Mouse (Mus musculus) WW6 (cell line): ENCODE data around the gene Il22ra1.

Source experiments
- DNase-seq: peaks from one replicate; pipeline ENCODE4 v3.0.0-alpha.2; 2013; ENCODE audit warnings: low read depth, low spot score

The Il22ra1 gene

GRCm38 (mm10) chr4:135733901-135734300 is 5.9 kb downstream of the Il22ra1 start:
- DNase-seq = no peak

- DNase-seq = no peak
These were observed 8.9 kb downstream of the Il22ra1 start for GRCm38 (mm10) chr4:135736903-135737302.

- DNase-seq = no peak
These were observed 10.3 kb downstream of the Il22ra1 start for GRCm38 (mm10) chr4:135738237-135738636.

- DNase-seq = no peak
These were observed 11.2 kb downstream of the Il22ra1 start for GRCm38 (mm10) chr4:135739148-135739547.

GRCm38 (mm10) chr4:135739672-135740071 is 11.7 kb downstream of the Il22ra1 start:
- no peak for DNase-seq

GRCm38 (mm10) chr4:135743520-135743919 is 15.5 kb downstream of the Il22ra1 start:
- DNase-seq = no peak

- no peak for DNase-seq
These were observed 16.9 kb downstream of the Il22ra1 start for GRCm38 (mm10) chr4:135744726-135745448.

- DNase-seq = no peak
These were observed 17.6 kb downstream of the Il22ra1 start for GRCm38 (mm10) chr4:135745613-135746012.

GRCm38 (mm10) chr4:135750896-135751295 is 22.9 kb downstream of the Il22ra1 start:
- DNase-seq = no peak

- no peak for DNase-seq
These were observed 24.3 kb downstream of the Il22ra1 start for GRCm38 (mm10) chr4:135752106-135752778.

GRCm38 (mm10) chr4:135752779-135753164 is 24.8 kb downstream of the Il22ra1 start:
- DNase-seq = no peak

GRCm38 (mm10) chr4:135758331-135758730 is 30.4 kb downstream of the Il22ra1 start:
- DNase-seq = peak; percentile 28

- DNase-seq = no peak
These were observed 30.9 kb downstream of the Il22ra1 start for GRCm38 (mm10) chr4:135758825-135759224.

- no peak for DNase-seq
These were observed 31.5 kb downstream of the Il22ra1 start, which contains the start of gene Myom3 for GRCm38 (mm10) chr4:135759356-135759976. Gene Myom3 (plus strand): TSS chr4:135759715.

- no peak for DNase-seq
These were observed 33.1 kb downstream of the Il22ra1 start for GRCm38 (mm10) chr4:135761048-135761447.

GRCm38 (mm10) chr4:135761569-135761968 is 33.6 kb downstream of the Il22ra1 start:
- DNase-seq = no peak

- DNase-seq = peak; percentile 65
These were observed 34.4 kb downstream of the Il22ra1 start for GRCm38 (mm10) chr4:135762251-135762906.

GRCm38 (mm10) chr4:135764700-135765099 is 36.7 kb downstream of the Il22ra1 start:
- no peak for DNase-seq

GRCm38 (mm10) chr4:135765707-135766106 is 37.7 kb downstream of the Il22ra1 start:
- no peak for DNase-seq

- DNase-seq = no peak
These were observed 39.0 kb downstream of the Il22ra1 start for GRCm38 (mm10) chr4:135766976-135767375.

GRCm38 (mm10) chr4:135768572-135769526 is 40.9 kb downstream of the Il22ra1 start:
- peak; percentile 38 for DNase-seq
